Mouse (Mus musculus): ENCODE measurements around the gene Etl4.
"Not testable (repeated sequence)": the region's sequence is repeated elsewhere in the genome, so short reads cannot be mapped to it uniquely, and the experiment has no call there.

DNA sequence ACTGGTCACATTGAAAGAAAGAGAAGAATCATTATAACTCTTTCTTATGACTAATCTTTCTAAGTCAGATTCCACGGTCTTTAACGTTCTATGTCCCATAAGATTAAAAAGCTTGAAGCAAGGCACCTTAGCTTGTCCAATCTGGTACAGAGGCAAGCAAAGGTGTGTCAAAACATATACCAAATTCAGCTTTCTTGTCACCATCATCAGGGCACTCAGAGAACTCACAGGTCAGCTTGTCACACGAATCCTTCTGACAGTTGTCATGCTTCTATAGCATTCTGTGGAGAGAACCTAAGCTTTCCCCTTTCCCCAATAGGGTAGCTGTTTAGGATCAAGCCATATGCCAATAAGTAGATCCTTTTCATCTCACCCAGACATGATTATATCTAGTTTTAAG, 267.7 kb downstream of the Etl4 start:
- TF ChIP-seq CTCF (IDR thresholded peaks at IDR 0.05 in 2 of 3, conservative IDR thresholded peaks at IDR 0.05 in 1 of 3; ENCODE audit: control insufficient read depth in 1 of 3, insufficient read depth in 1 of 3, low read depth in 2 of 3, low read length in 3 of 3, poor library complexity in 1 of 3, severe bottlenecking in 1 of 3); JUND (IDR thresholded peaks at IDR 0.05; ENCODE audit: low read depth, low read length); EP300 (IDR thresholded peaks at IDR 0.05; ENCODE audit: low read depth in 1 of 2, low read length in 2 of 2); SMC3 (IDR thresholded peaks at IDR 0.05; ENCODE audit: low read depth, low read length); MAX (IDR thresholded peaks at IDR 0.05; ENCODE audit: low read length); USF1 (IDR thresholded peaks at IDR 0.05; ENCODE audit: low read depth, low read length); POLR2A (IDR thresholded peaks at IDR 0.05; ENCODE audit: control insufficient read depth in 1 of 2, insufficient read depth in 1 of 2, low read depth in 1 of 2, low read length in 2 of 2, poor library complexity in 1 of 2); NRF1 (IDR thresholded peaks at IDR 0.05; ENCODE audit: insufficient read depth, low read depth, low read length, poor library complexity, severe bottlenecking); GATA1 (IDR thresholded peaks at IDR 0.05; ENCODE audit: low read depth, low read length); RCOR1 (IDR thresholded peaks at IDR 0.05; ENCODE audit: low read depth, low read length); HCFC1 (IDR thresholded peaks at IDR 0.05; ENCODE audit: low read depth, low read length); GABPA (IDR thresholded peaks at IDR 0.05; ENCODE audit: low read depth, low read length): not testable (repeated sequence)
